ENCODE assay signal across 8 mouse cellular contexts in genomic region chr7:44819391-44819790, GRCm38 (mm10). TPM values are rescaled to one million over a fixed set of nuclear protein-coding genes. Genes with fewer than 3 reads are reported as not detected.
DNase-seq lines count a peak whose midpoint lies in the region; ATAC-seq and TF ChIP-seq lines count a peak whose summit lies in the region.

No protein-coding gene starts in this region.

- TF ChIP-seq EP300 in stomach, postnatal 0 days (optimal IDR thresholded peaks at IDR 0.05), result no peak

- WGBS in heart, embryonic 10.5 days, result 96% methylated on average over 2 of the region's 2 CpGs
- WGBS in forebrain, embryonic 12.5 days, result 95% methylated on average over 2 of the region's 2 CpGs
- 93% methylated on average over 2 of the region's 2 CpGs for WGBS in limb, embryonic 12.5 days
- WGBS in stomach, postnatal 0 days, result 95% methylated on average over 2 of the region's 2 CpGs

- H3K4me2 ChIP-seq in forebrain, embryonic 12.5 days, result peak overlapping the region; percentile 90
- H3K4me2 ChIP-seq in limb, embryonic 12.5 days, result peak overlapping the region; percentile 87
- peak overlapping the region; percentile 39 for H3K4me2 ChIP-seq in stomach, postnatal 0 days (replicated peaks; ENCODE audit: low read depth)

- no peak for ATAC-seq in forebrain, embryonic 12.5 days (ENCODE audit: low FRiP score)
- no peak for ATAC-seq in limb, embryonic 12.5 days (ENCODE audit: insufficient number of reproducible peaks, insufficient read depth, low FRiP score, low TSS enrichment, low read depth)
- no peak for ATAC-seq in stomach, postnatal 0 days (ENCODE audit: low FRiP score, low TSS enrichment)

- H3K36me3 ChIP-seq in heart, embryonic 10.5 days, result peaks cover 13% of the 10 kb centered on the region; the same call in 1 of the 2 replicates
- peaks cover 62% of the 10 kb centered on the region for H3K36me3 ChIP-seq in E14TG2a.4 (ENCODE audit: insufficient read depth, low read length)
- peaks cover 7% of the 10 kb centered on the region; the same call in 1 of the 2 replicates for H3K36me3 ChIP-seq in forebrain, embryonic 12.5 days (replicated peaks)
- peaks cover 28% of the 10 kb centered on the region; the same call in 1 of the 2 replicates for H3K36me3 ChIP-seq in limb, embryonic 12.5 days
- H3K36me3 ChIP-seq in stomach, postnatal 0 days (ENCODE audit: control insufficient read depth, insufficient read depth, low read length), result no peaks in the 10 kb centered on the region

- TF ChIP-seq CTCF in E14TG2a.4 (conservative IDR thresholded peaks at IDR 0.05; ENCODE audit: low read length), result no peak
- no peak for TF ChIP-seq CTCF in stomach, postnatal 0 days (IDR thresholded peaks at IDR 0.05; ENCODE audit: low read depth)

- no peaks in the 10 kb centered on the region for H3K27me3 ChIP-seq in heart, embryonic 10.5 days (ENCODE audit: insufficient read depth, poor library complexity, severe bottlenecking)
- H3K27me3 ChIP-seq in E14TG2a.4 (ENCODE audit: insufficient read depth, low read length), result no peaks in the 10 kb centered on the region
- no peaks in the 10 kb centered on the region for H3K27me3 ChIP-seq in forebrain, embryonic 12.5 days
- no peaks in the 10 kb centered on the region for H3K27me3 ChIP-seq in limb, embryonic 12.5 days
- H3K27me3 ChIP-seq in stomach, postnatal 0 days (ENCODE audit: control insufficient read depth, insufficient read depth, low read length), result no peaks in the 10 kb centered on the region

- H3K9ac ChIP-seq in forebrain, embryonic 12.5 days, result peak overlapping the region; percentile 87
- H3K9ac ChIP-seq in limb, embryonic 12.5 days (replicated peaks), result 0 out of 2 replicates have a peak overlapping the region, but pooled peaks have one; percentile 50
- H3K9ac ChIP-seq in stomach, postnatal 0 days (ENCODE audit: low read length), result peak overlapping the region; percentile 47

- peak overlapping the region; percentile 86 for H3K4me3 ChIP-seq in heart, embryonic 10.5 days
- H3K4me3 ChIP-seq in E14TG2a.4 (replicated peaks; ENCODE audit: low read length), result peak overlapping the region; percentile 96
- peak overlapping the region; percentile 86 for H3K4me3 ChIP-seq in forebrain, embryonic 12.5 days (replicated peaks)
- H3K4me3 ChIP-seq in limb, embryonic 12.5 days (replicated peaks), result 0 out of 2 replicates have a peak overlapping the region, but pooled peaks have one; percentile 0
- H3K4me3 ChIP-seq in stomach, postnatal 0 days (ENCODE audit: low read depth, low read length), result peak overlapping the region; percentile 18; the same call in 1 of the 2 replicates

- H3K27ac ChIP-seq in heart, embryonic 10.5 days, result peak overlapping the region; percentile 32; the same call in 1 of the 2 replicates
- H3K27ac ChIP-seq in forebrain, embryonic 12.5 days, result no peak overlapping the region
- H3K27ac ChIP-seq in limb, embryonic 12.5 days, result no peak overlapping the region
- H3K27ac ChIP-seq in stomach, postnatal 0 days (replicated peaks), result peak overlapping the region; percentile 56

- peak; percentile 61 for DNase-seq in heart, embryonic 10.5 days (ENCODE audit: low spot score)
- no peak for DNase-seq in heart, adult 9 months (ENCODE audit: low spot score in 2 of 2)
- DNase-seq in stomach, postnatal 0 days (ENCODE audit: low spot score), result peak; percentile 8
- no peak for DNase-seq in left cerebral cortex, adult 8-10 months (ENCODE audit: low spot score in 2 of 2)
- DNase-seq in right cerebral cortex, postnatal 14 days, result no peak

- no peaks in the 10 kb centered on the region for H3K9me3 ChIP-seq in heart, embryonic 10.5 days
- no peaks in the 10 kb centered on the region for H3K9me3 ChIP-seq in E14TG2a.4 (ENCODE audit: low read length)
- H3K9me3 ChIP-seq in forebrain, embryonic 12.5 days, result no peaks in the 10 kb centered on the region
- H3K9me3 ChIP-seq in limb, embryonic 12.5 days, result no peaks in the 10 kb centered on the region
- no peaks in the 10 kb centered on the region for H3K9me3 ChIP-seq in stomach, postnatal 0 days (ENCODE audit: control insufficient read depth, low read length)

- H3K4me1 ChIP-seq in heart, embryonic 10.5 days, result peaks cover 71% of the 10 kb centered on the region
- H3K4me1 ChIP-seq in E14TG2a.4 (replicated peaks; ENCODE audit: low read depth, low read length), result peaks cover 80% of the 10 kb centered on the region
- H3K4me1 ChIP-seq in forebrain, embryonic 12.5 days, result peaks cover 67% of the 10 kb centered on the region
- H3K4me1 ChIP-seq in limb, embryonic 12.5 days (replicated peaks), result peaks cover 42% of the 10 kb centered on the region
- H3K4me1 ChIP-seq in stomach, postnatal 0 days (replicated peaks; ENCODE audit: control insufficient read depth, insufficient read depth), result peaks cover 16% of the 10 kb centered on the region

RNA-seq across cellular contexts. Expression of gene Atf5, which starts 2.9 kb away (rescaled TPM):
- polyA plus RNA-seq in heart, embryonic 10.5 days (2016; fragmentation: Nextera tagmentation; extraction: Ambion mirVana), result 1.7 and 3.3 TPM in 2 replicates
- 6.9 and 7.1 TPM in 2 replicates for polyA plus RNA-seq in forebrain, embryonic 12.5 days (2016; fragmentation: Nextera tagmentation; extraction: Ambion mirVana)
- polyA plus RNA-seq in limb, embryonic 12.5 days (2016; fragmentation: Nextera tagmentation; extraction: Ambion mirVana), result 3.7 and 4.1 TPM in 2 replicates
- polyA plus RNA-seq in stomach, postnatal 0 days (2015; fragmentation: Nextera tagmentation; extraction: Ambion mirVana), result 7.3 and 7.7 TPM in 2 replicates
- 10 to 100 TPM; 23.8 to 26.8 (median 24.2) TPM for total RNA-seq in left cerebral cortex, adult 8-10 months (2022)

RNA-seq across cellular contexts. Expression of gene Il4i1, which starts 3.2 kb away (rescaled TPM):
- polyA plus RNA-seq in heart, embryonic 10.5 days (2016; fragmentation: Nextera tagmentation; extraction: Ambion mirVana), result 0.41 and 1.3 TPM in 2 replicates
- 2.3 and 2.5 TPM in 2 replicates for polyA plus RNA-seq in forebrain, embryonic 12.5 days (2016; fragmentation: Nextera tagmentation; extraction: Ambion mirVana)
- 1.5 and 2.5 TPM in 2 replicates for polyA plus RNA-seq in limb, embryonic 12.5 days (2016; fragmentation: Nextera tagmentation; extraction: Ambion mirVana)
- 0.69 and 0.75 TPM in 2 replicates for polyA plus RNA-seq in stomach, postnatal 0 days (2015; fragmentation: Nextera tagmentation; extraction: Ambion mirVana)
- total RNA-seq in left cerebral cortex, adult 8-10 months (2022), result 1 to 10 TPM; 2.1 to 8.4 (median 5.8) TPM

RNA-seq across cellular contexts. Expression of gene Nup62, which starts 3.5 kb away (rescaled TPM):
- 128 and 132 TPM in 2 replicates for polyA plus RNA-seq in heart, embryonic 10.5 days (2016; fragmentation: Nextera tagmentation; extraction: Ambion mirVana)
- 94.6 and 105 TPM in 2 replicates for polyA plus RNA-seq in forebrain, embryonic 12.5 days (2016; fragmentation: Nextera tagmentation; extraction: Ambion mirVana)
- 105 and 114 TPM in 2 replicates for polyA plus RNA-seq in limb, embryonic 12.5 days (2016; fragmentation: Nextera tagmentation; extraction: Ambion mirVana)
- 33.4 and 34.9 TPM in 2 replicates for polyA plus RNA-seq in stomach, postnatal 0 days (2015; fragmentation: Nextera tagmentation; extraction: Ambion mirVana)
- total RNA-seq in left cerebral cortex, adult 8-10 months (2022), result 10 to 100 TPM; 28.7 to 31.4 (median 30.2) TPM

RNA-seq across cellular contexts. Expression of gene Akt1s1, which starts 29.4 kb away (rescaled TPM):
- 102 and 103 TPM in 2 replicates for polyA plus RNA-seq in heart, embryonic 10.5 days (2016; fragmentation: Nextera tagmentation; extraction: Ambion mirVana)
- polyA plus RNA-seq in forebrain, embryonic 12.5 days (2016; fragmentation: Nextera tagmentation; extraction: Ambion mirVana), result 95.2 and 96.0 TPM in 2 replicates
- polyA plus RNA-seq in limb, embryonic 12.5 days (2016; fragmentation: Nextera tagmentation; extraction: Ambion mirVana), result 106 and 110 TPM in 2 replicates
- 70.8 and 75.2 TPM in 2 replicates for polyA plus RNA-seq in stomach, postnatal 0 days (2015; fragmentation: Nextera tagmentation; extraction: Ambion mirVana)
- 10 to 100 TPM; 53.8 to 68.8 (median 64.7) TPM for total RNA-seq in left cerebral cortex, adult 8-10 months (2022)

RNA-seq across cellular contexts. Expression of gene Tbc1d17, which starts 29.5 kb away (rescaled TPM):
- 56.9 and 67.3 TPM in 2 replicates for polyA plus RNA-seq in heart, embryonic 10.5 days (2016; fragmentation: Nextera tagmentation; extraction: Ambion mirVana)
- polyA plus RNA-seq in forebrain, embryonic 12.5 days (2016; fragmentation: Nextera tagmentation; extraction: Ambion mirVana), result 80.7 and 83.8 TPM in 2 replicates
- polyA plus RNA-seq in limb, embryonic 12.5 days (2016; fragmentation: Nextera tagmentation; extraction: Ambion mirVana), result 84.7 and 96.2 TPM in 2 replicates
- 45.4 and 48.0 TPM in 2 replicates for polyA plus RNA-seq in stomach, postnatal 0 days (2015; fragmentation: Nextera tagmentation; extraction: Ambion mirVana)
- total RNA-seq in left cerebral cortex, adult 8-10 months (2022), result 10 to 100 TPM; 76.4 to 88.3 (median 82.2) TPM

Comparison
In these comparisons a context has a peak if more than half of its experiments do, and no peak if none do; other contexts are left out.
1. DNase-seq: peak in heart, embryonic 10.5 days (single experiment) and stomach, postnatal 0 days (single experiment); none in heart, adult 9 months (0 of 2), left cerebral cortex, adult 8-10 months (0 of 2) and right cerebral cortex, postnatal 14 days (single experiment).
2. H3K27ac ChIP-seq: peak in heart, embryonic 10.5 days (single experiment) and stomach, postnatal 0 days (single experiment); none in forebrain, embryonic 12.5 days (single experiment) and limb, embryonic 12.5 days (single experiment).
3. H3K4me3 ChIP-seq: peak in every context shown above with its lines; median percentile 96 in E14TG2a.4; 86 in heart, embryonic 10.5 days; 86 in forebrain, embryonic 12.5 days; 18 in stomach, postnatal 0 days; 0 in limb, embryonic 12.5 days.
4. H3K4me2 ChIP-seq: peak in every context shown above with its lines; median percentile 90 in forebrain, embryonic 12.5 days; 87 in limb, embryonic 12.5 days; 39 in stomach, postnatal 0 days.
5. Peak in every context shown above with its lines, with median percentiles within 50 percentile points of each other: H3K9ac ChIP-seq.